In the genomic region with DNA sequence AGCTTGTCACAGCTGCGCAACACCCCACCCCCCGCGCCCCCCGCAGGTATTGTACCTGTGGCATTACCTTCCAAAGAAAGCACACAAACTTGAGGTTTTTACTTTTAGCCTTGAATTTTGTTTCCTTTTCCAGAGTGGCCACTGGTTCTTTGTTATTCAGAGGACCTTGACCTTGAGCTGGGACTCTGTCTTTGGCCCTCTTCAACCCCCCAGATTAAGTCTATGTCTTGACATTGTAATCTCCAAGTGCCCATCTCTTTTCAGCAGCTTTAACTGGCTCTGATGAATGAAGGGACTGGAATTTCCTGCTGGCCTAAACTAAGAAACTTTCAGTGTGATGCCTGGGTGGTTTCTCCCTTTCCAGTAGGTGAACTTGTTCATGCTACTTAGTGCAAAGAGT, we compare ENCODE assay signal across 9 mouse cellular contexts. TPM values are rescaled to one million over a fixed set of nuclear protein-coding genes. Genes with fewer than 3 reads are reported as not detected.
DNase-seq lines count a peak whose midpoint lies in the region; ATAC-seq and TF ChIP-seq lines count a peak whose summit lies in the region.
"Had no signal": no experiment of that assay in that cellular context is flagged by ENCODE, and none has a peak within 500 bp of the region (broad histone marks: within the 10 kb centered on the region; RNA-seq: fewer than 3 reads in every experiment).

No protein-coding gene starts in this region.

- no peaks in the 10 kb centered on the region for H3K27me3 ChIP-seq in kidney, embryonic 16.5 days (ENCODE audit: insufficient read depth, low read length)
- no peaks in the 10 kb centered on the region for H3K27me3 ChIP-seq in limb, embryonic 12.5 days
- H3K27me3 ChIP-seq in neural tube, embryonic 15.5 days (replicated peaks), result no peaks in the 10 kb centered on the region; the same call in 1 of the 2 replicates

- H3K4me1 ChIP-seq in kidney, embryonic 16.5 days (ENCODE audit: insufficient read depth, low read length), result peaks cover 25% of the 10 kb centered on the region
- H3K4me1 ChIP-seq in embryonic fibroblast, embryonic 13.5 days (ENCODE audit: control insufficient read depth, insufficient read depth, low read length), result peaks cover 16% of the 10 kb centered on the region; the same call in 1 of the 2 replicates
- H3K4me1 ChIP-seq in limb, embryonic 12.5 days (replicated peaks), result peaks cover 9% of the 10 kb centered on the region
- H3K4me1 ChIP-seq in neural tube, embryonic 15.5 days, result peaks cover 12% of the 10 kb centered on the region

- H3K9ac ChIP-seq in kidney, embryonic 16.5 days (replicated peaks; ENCODE audit: low read length), result peak overlapping the region; percentile 96
- peak overlapping the region; percentile 93 for H3K9ac ChIP-seq in limb, embryonic 12.5 days (replicated peaks)
- peak overlapping the region; percentile 70; the same call in 1 of the 2 replicates for H3K9ac ChIP-seq in neural tube, embryonic 15.5 days (replicated peaks)

- 12% methylated on average over 4 of the region's 4 CpGs for WGBS in kidney, embryonic 16.5 days
- WGBS in limb, embryonic 12.5 days, result 27% methylated on average over 4 of the region's 4 CpGs
- WGBS in neural tube, embryonic 15.5 days, result 16% methylated on average over 4 of the region's 4 CpGs

- no peaks in the 10 kb centered on the region for H3K9me3 ChIP-seq in kidney, embryonic 16.5 days (ENCODE audit: low read length)
- H3K9me3 ChIP-seq in limb, embryonic 12.5 days, result no peaks in the 10 kb centered on the region
- H3K9me3 ChIP-seq in neural tube, embryonic 15.5 days (replicated peaks), result no peaks in the 10 kb centered on the region

- no peaks in the 10 kb centered on the region for H3K36me3 ChIP-seq in kidney, embryonic 16.5 days (ENCODE audit: insufficient read depth, low read length)
- no peaks in the 10 kb centered on the region for H3K36me3 ChIP-seq in limb, embryonic 12.5 days
- H3K36me3 ChIP-seq in neural tube, embryonic 15.5 days, result no peaks in the 10 kb centered on the region
- H3K36me3 ChIP-seq: G1E had no signal

- 0 out of 2 replicates have a peak overlapping the region, but pooled peaks have one; percentile 5 for H3K27ac ChIP-seq in kidney, embryonic 16.5 days (ENCODE audit: low read length)
- H3K27ac ChIP-seq in embryonic fibroblast, embryonic 13.5 days (ENCODE audit: insufficient read depth, low read length), result no peak overlapping the region
- no peak overlapping the region for H3K27ac ChIP-seq in limb, embryonic 12.5 days
- no peak overlapping the region for H3K27ac ChIP-seq in neural tube, embryonic 15.5 days (replicated peaks)

- TF ChIP-seq CTCF in embryonic fibroblast, embryonic 13.5 days (IDR thresholded peaks at IDR 0.05; ENCODE audit: borderline replicate concordance, insufficient read depth, low read length), result no peak

- peak overlapping the region; percentile 86 for H3K4me3 ChIP-seq in kidney, embryonic 16.5 days (ENCODE audit: low read length)
- H3K4me3 ChIP-seq in embryonic fibroblast, embryonic 13.5 days (ENCODE audit: insufficient read depth, low read length), result peak overlapping the region; percentile 71
- peak overlapping the region; percentile 82 for H3K4me3 ChIP-seq in limb, embryonic 12.5 days (replicated peaks)
- H3K4me3 ChIP-seq in neural tube, embryonic 15.5 days (replicated peaks), result peak overlapping the region; percentile 82

- TF ChIP-seq POLR2A in embryonic fibroblast, embryonic 13.5 days (IDR thresholded peaks at IDR 0.05; ENCODE audit: low read depth, low read length), result no peak

- no peak for ATAC-seq in kidney, embryonic 16.5 days (ENCODE audit: low FRiP score, low TSS enrichment)
- no peak for ATAC-seq in limb, embryonic 12.5 days (ENCODE audit: insufficient number of reproducible peaks, insufficient read depth, low FRiP score, low TSS enrichment, low read depth)
- no peak for ATAC-seq in neural tube, embryonic 15.5 days (ENCODE audit: low FRiP score)

- DNase-seq in kidney, adult 8-10 months, result no peak
- no peak for DNase-seq in layer of hippocampus, adult 11-12 months (ENCODE audit: low spot score)
- no peak for DNase-seq in spleen, postnatal 4 days (ENCODE audit: low spot score in 2 of 2)
- DNase-seq in left cerebral cortex, adult 8-10 months (ENCODE audit: low spot score in 2 of 2), result no peak

- H3K4me2 ChIP-seq in kidney, embryonic 16.5 days (replicated peaks; ENCODE audit: low read depth, low read length), result peak overlapping the region; percentile 92
- H3K4me2 ChIP-seq in limb, embryonic 12.5 days, result peak overlapping the region; percentile 74
- peak overlapping the region; percentile 99 for H3K4me2 ChIP-seq in neural tube, embryonic 15.5 days

RNA-seq across cellular contexts. Expression of gene Nhsl1, which starts 0.9 kb away (rescaled TPM):
- polyA plus RNA-seq in kidney, embryonic 16.5 days (2015; fragmentation: Nextera tagmentation; extraction: Ambion mirVana), result 9.3 and 10.7 TPM in 2 replicates
- polyA plus RNA-seq in embryonic fibroblast, embryonic 13.5 days (2011; ENCODE audit: insufficient read length, low read depth, missing spikeins), result 10.3 and 13.7 TPM in 2 replicates
- polyA plus RNA-seq in limb, embryonic 12.5 days (2016; fragmentation: Nextera tagmentation; extraction: Ambion mirVana), result 7.9 and 8.7 TPM in 2 replicates
- polyA plus RNA-seq in neural tube, embryonic 15.5 days (2015; fragmentation: Nextera tagmentation; extraction: Ambion mirVana), result 13.1 and 13.3 TPM in 2 replicates
- 10 to 100 TPM; 22.8 to 26.2 (median 23.7) TPM for total RNA-seq in left cerebral cortex, adult 8-10 months (2022)
- polyA plus RNA-seq: G1E had no signal
